Mouse (Mus musculus) lung, postnatal 25 days (tissue): ENCODE measurements around the gene Vmn2r62.
"Not testable (repeated sequence)": the region's sequence is repeated elsewhere in the genome, so short reads cannot be mapped to it uniquely, and the experiment has no call there.

ENCODE experiments used
- DNase-seq: peaks from one replicate; pipeline ENCODE4 v3.0.0; 2022; ENCODE audit warnings: low spot score

The Vmn2r62 gene

GRCm38 (mm10) chr7:42793425-42793824 lies at the start of gene Vmn2r62:
Gene Vmn2r62, minus strand, starts transcription at chr7:42793525.
- DNase-seq, result not testable (repeated sequence)

- DNase-seq, result not testable (repeated sequence)
Observed at GRCm38 (mm10) chr7:42838366-42838765, 45.0 kb upstream of the Vmn2r62 start.

GRCm38 (mm10) chr7:42832221-42832620 lies 38.9 kb upstream of the Vmn2r62 start:
- no peak for DNase-seq

- no peak for DNase-seq
Observed at GRCm38 (mm10) chr7:42749836-42750235, 43.5 kb downstream of the Vmn2r62 start.

- DNase-seq, result no peak
Observed at GRCm38 (mm10) chr7:42738536-42739210, 54.7 kb downstream of the Vmn2r62 start.

- DNase-seq, result not testable (repeated sequence)
Observed at GRCm38 (mm10) chr7:42726917-42727316, 66.4 kb downstream of the Vmn2r62 start, which contains the start of gene Gm17067. Gene Gm17067, minus strand, starts transcription at chr7:42727017.
